ENCODE assay signal across 8 mouse cellular contexts in genomic region chr3:115682328-115683088, GRCm38 (mm10). TPM values are rescaled to one million over a fixed set of nuclear protein-coding genes. Genes with fewer than 3 reads are reported as not detected.
A peak's percentile ranks its signal among the peaks of the same experiment; 100 is the strongest.
DNase-seq lines count a peak whose midpoint lies in the region; ATAC-seq lines count a peak whose summit lies in the region.

No protein-coding gene starts in this region.

- no peak overlapping the region for H3K27ac ChIP-seq in heart, embryonic 11.5 days (ENCODE audit: low read depth, low read length)

- peaks cover 8% of the 10 kb centered on the region; the same call in 1 of the 2 replicates for H3K4me1 ChIP-seq in heart, embryonic 11.5 days (ENCODE audit: control insufficient read depth, insufficient read depth, low read length)

- H3K4me3 ChIP-seq in heart, embryonic 11.5 days (ENCODE audit: low read depth, low read length): no peak overlapping the region

- H3K27me3 ChIP-seq in heart, embryonic 11.5 days (ENCODE audit: control insufficient read depth, insufficient read depth, low read length): no peaks in the 10 kb centered on the region

- 68% methylated on average over 14 of the region's 14 CpGs for WGBS in heart, embryonic 11.5 days (ENCODE audit: insufficient replicate concordance)

- no peak for ATAC-seq in heart, embryonic 11.5 days (replicated peaks; ENCODE audit: insufficient number of reproducible peaks, low FRiP score, low TSS enrichment)

- H3K9ac ChIP-seq in heart, embryonic 11.5 days (ENCODE audit: low read depth, low read length): no peak overlapping the region

- no peak overlapping the region for H3K4me2 ChIP-seq in heart, embryonic 11.5 days

- intact Hi-C loops in heart, postnatal 36 days (cut with DNase I): no loop called here

- no peaks in the 10 kb centered on the region for H3K36me3 ChIP-seq in heart, embryonic 11.5 days (ENCODE audit: control insufficient read depth, insufficient read depth, low read length)

- no peaks in the 10 kb centered on the region for H3K9me3 ChIP-seq in heart, embryonic 11.5 days (replicated peaks; ENCODE audit: control insufficient read depth, low read length)

- DNase-seq in heart, adult 11 months: peak; percentile 98
- DNase-seq in heart, postnatal 36 days: peak; percentile 38 to 46
- peak; percentile 85 for DNase-seq in lung, postnatal 10 days
- peak; percentile 54 to 57 for DNase-seq in thymus, postnatal 10 days (ENCODE audit: low spot score in 2 of 2)
- DNase-seq in cerebellum, adult 11 months: no peak
- DNase-seq in layer of hippocampus, adult 11-12 months (ENCODE audit: low spot score): no peak
- DNase-seq in frontal cortex, postnatal 10 days (ENCODE audit: low spot score in 2 of 2): no peak

RNA-seq across cellular contexts. Expression of gene S1pr1, which starts 32.4 kb away (rescaled TPM):
- 62.8 and 74.4 TPM in 2 replicates for polyA plus RNA-seq in heart, embryonic 11.5 days (2014; fragmentation: Nextera tagmentation; extraction: Ambion mirVana)
- total RNA-seq in heart, postnatal 36 days (2021): 10 to 100 TPM; 48.3 to 50.2 TPM

Comparison
In these comparisons a context has a peak if more than half of its experiments do, and no peak if none do; other contexts are left out.
1. DNase-seq: peak in heart, adult 11 months (single experiment), heart, postnatal 36 days (2 of 2), lung, postnatal 10 days (single experiment) and thymus, postnatal 10 days (2 of 2); none in cerebellum, adult 11 months (single experiment), layer of hippocampus, adult 11-12 months (single experiment) and frontal cortex, postnatal 10 days (0 of 2).